Mouse (Mus musculus): ENCODE measurements at regions not wholly inside any gene's neighbourhood (a gene's known extent, or its start where the extent isn't known, plus 50 kb on each side); places are given as distances from the start of the nearest gene placed in this dataset.
A peak's percentile ranks its signal among the peaks of the same experiment; 100 is the strongest.

GRCm38 (mm10) chr2:171816685-171817419 is 226.4 kb downstream of the Cbln4 start:
- 72% methylated on average over 10 of the region's 10 CpGs for WGBS
- Histone ChIP-seq H3K9ac (ENCODE audit: low read depth, low read length) (no peak overlapping the region), H3K4me1 (ENCODE audit: control insufficient read depth, insufficient read depth, low read depth, low read length) (no peaks in the 10 kb centered on the region; the same call in none of the 2 replicates), H3K27ac (ENCODE audit: low read depth, low read length) (no peak overlapping the region; the same call in 1 of the 2 replicates), H3K36me3 (ENCODE audit: control insufficient read depth, insufficient read depth, low read length) (no peaks in the 10 kb centered on the region), H3K4me3 (ENCODE audit: low read length) (no peak overlapping the region), H3K9me3 (ENCODE audit: control insufficient read depth, low read length) (no peaks in the 10 kb centered on the region), H3K4me2 (ENCODE audit: low read length) (no peak overlapping the region), H3K27me3 (replicated peaks; ENCODE audit: control insufficient read depth, insufficient read depth, low read length) (no peaks in the 10 kb centered on the region)
- ATAC-seq, result peak; percentile 78

GRCm38 (mm10) chr2:171812701-171813100 is 230.6 kb downstream of the Cbln4 start:
- no peak overlapping the region for H3K27ac ChIP-seq (ENCODE audit: low read depth, low read length)

GRCm38 (mm10) chr2:171805376-171805775 is 237.9 kb downstream of the Cbln4 start:
- Histone ChIP-seq H3K4me3 (ENCODE audit: low read length) (no peak overlapping the region), H3K4me1 (ENCODE audit: control insufficient read depth, insufficient read depth, low read depth, low read length) (no peaks in the 10 kb centered on the region), H3K27ac (ENCODE audit: low read depth, low read length) (no peak overlapping the region), H3K9me3 (ENCODE audit: control insufficient read depth, low read length) (no peaks in the 10 kb centered on the region), H3K27me3 (replicated peaks; ENCODE audit: control insufficient read depth, insufficient read depth, low read length) (no peaks in the 10 kb centered on the region), H3K4me2 (ENCODE audit: low read length) (no peak overlapping the region), H3K9ac (ENCODE audit: low read depth, low read length) (no peak overlapping the region), H3K36me3 (ENCODE audit: control insufficient read depth, insufficient read depth, low read length) (no peaks in the 10 kb centered on the region)
- WGBS, result 46% methylated on average over 5 of the region's 5 CpGs
- no peak for ATAC-seq

More at GRCm38 (mm10) chr2:171812701-171813100, 230.6 kb downstream of the Cbln4 start:
- Histone ChIP-seq H3K9ac (ENCODE audit: low read depth, low read length) (no peak overlapping the region), H3K4me2 (ENCODE audit: low read length) (no peak overlapping the region), H3K4me3 (ENCODE audit: low read length) (no peak overlapping the region), H3K36me3 (ENCODE audit: control insufficient read depth, insufficient read depth, low read length) (no peaks in the 10 kb centered on the region), H3K27me3 (replicated peaks; ENCODE audit: control insufficient read depth, insufficient read depth, low read length) (no peaks in the 10 kb centered on the region), H3K4me1 (ENCODE audit: control insufficient read depth, insufficient read depth, low read depth, low read length) (no peaks in the 10 kb centered on the region; the same call in none of the 2 replicates), H3K9me3 (ENCODE audit: control insufficient read depth, low read length) (no peaks in the 10 kb centered on the region)
- 65% methylated on average over 3 of the region's 3 CpGs for WGBS
- peak; percentile 65; the same call in 1 of the 2 replicates for ATAC-seq

GRCm38 (mm10) chr2:171800511-171801268 is 242.6 kb downstream of the Cbln4 start:
- Histone ChIP-seq H3K4me1 (ENCODE audit: control insufficient read depth, insufficient read depth, low read depth, low read length) (no peaks in the 10 kb centered on the region), H3K36me3 (ENCODE audit: control insufficient read depth, insufficient read depth, low read length) (no peaks in the 10 kb centered on the region), H3K4me2 (ENCODE audit: low read length) (no peak overlapping the region), H3K27ac (ENCODE audit: low read depth, low read length) (no peak overlapping the region), H3K9ac (ENCODE audit: low read depth, low read length) (no peak overlapping the region), H3K4me3 (ENCODE audit: low read length) (no peak overlapping the region), H3K9me3 (ENCODE audit: control insufficient read depth, low read length) (no peaks in the 10 kb centered on the region), H3K27me3 (replicated peaks; ENCODE audit: control insufficient read depth, insufficient read depth, low read length) (no peaks in the 10 kb centered on the region)
- WGBS, result 86% methylated on average over 10 of the region's 10 CpGs
- no peak for ATAC-seq

- H3K9ac ChIP-seq (ENCODE audit: low read depth, low read length), result no peak overlapping the region
- ATAC-seq, result no peak
- H3K27me3 ChIP-seq (replicated peaks; ENCODE audit: control insufficient read depth, insufficient read depth, low read length), result no peaks in the 10 kb centered on the region
- H3K27ac ChIP-seq (ENCODE audit: low read depth, low read length), result no peak overlapping the region
- 0 out of 2 replicates have a peak overlapping the region, but pooled peaks have one; percentile 12 for H3K4me2 ChIP-seq (ENCODE audit: low read length)
- 40% methylated on average over 9 of the region's 9 CpGs for WGBS
- no peaks in the 10 kb centered on the region for H3K4me1 ChIP-seq (ENCODE audit: control insufficient read depth, insufficient read depth, low read depth, low read length)
- no peak overlapping the region for H3K4me3 ChIP-seq (ENCODE audit: low read length)
- H3K36me3 ChIP-seq (ENCODE audit: control insufficient read depth, insufficient read depth, low read length), result no peaks in the 10 kb centered on the region
- H3K9me3 ChIP-seq (ENCODE audit: control insufficient read depth, low read length), result no peaks in the 10 kb centered on the region
Measured at GRCm38 (mm10) chr2:171799351-171799750, 243.9 kb downstream of the Cbln4 start.

- no peaks in the 10 kb centered on the region for H3K36me3 ChIP-seq (ENCODE audit: control insufficient read depth, insufficient read depth, low read length)
- no peak overlapping the region for H3K4me2 ChIP-seq (ENCODE audit: low read length)
- no peak for ATAC-seq
- no peak overlapping the region for H3K4me3 ChIP-seq (ENCODE audit: low read length)
- H3K4me1 ChIP-seq (ENCODE audit: control insufficient read depth, insufficient read depth, low read depth, low read length), result no peaks in the 10 kb centered on the region
- no peak overlapping the region for H3K9ac ChIP-seq (ENCODE audit: low read depth, low read length)
- no peaks in the 10 kb centered on the region for H3K9me3 ChIP-seq (ENCODE audit: control insufficient read depth, low read length)
- H3K27ac ChIP-seq (ENCODE audit: low read depth, low read length), result no peak overlapping the region
- H3K27me3 ChIP-seq (replicated peaks; ENCODE audit: control insufficient read depth, insufficient read depth, low read length), result no peaks in the 10 kb centered on the region
- WGBS, result 82% methylated on average over 9 of the region's 9 CpGs
Measured at GRCm38 (mm10) chr2:171790686-171791085, 252.6 kb downstream of the Cbln4 start.

GRCm38 (mm10) chr2:171766193-171766930 is 276.9 kb downstream of the Cbln4 start:
- Histone ChIP-seq H3K4me3 (ENCODE audit: low read length) (no peak overlapping the region), H3K27me3 (replicated peaks; ENCODE audit: control insufficient read depth, insufficient read depth, low read length) (no peaks in the 10 kb centered on the region), H3K9me3 (ENCODE audit: control insufficient read depth, low read length) (no peaks in the 10 kb centered on the region), H3K4me1 (ENCODE audit: control insufficient read depth, insufficient read depth, low read depth, low read length) (no peaks in the 10 kb centered on the region), H3K9ac (ENCODE audit: low read depth, low read length) (no peak overlapping the region), H3K4me2 (ENCODE audit: low read length) (no peak overlapping the region), H3K36me3 (ENCODE audit: control insufficient read depth, insufficient read depth, low read length) (no peaks in the 10 kb centered on the region), H3K27ac (ENCODE audit: low read depth, low read length) (no peak overlapping the region)
- 71% methylated on average over 7 of the region's 7 CpGs for whole genome bisulfite sequencing
- ATAC-seq, result no peak

- Histone ChIP-seq H3K36me3 (ENCODE audit: control insufficient read depth, insufficient read depth, low read length) (no peaks in the 10 kb centered on the region), H3K27ac (ENCODE audit: low read depth, low read length) (no peak overlapping the region), H3K4me3 (ENCODE audit: low read length) (no peak overlapping the region), H3K9me3 (ENCODE audit: control insufficient read depth, low read length) (no peaks in the 10 kb centered on the region), H3K27me3 (replicated peaks; ENCODE audit: control insufficient read depth, insufficient read depth, low read length) (no peaks in the 10 kb centered on the region), H3K9ac (ENCODE audit: low read depth, low read length) (no peak overlapping the region), H3K4me1 (ENCODE audit: control insufficient read depth, insufficient read depth, low read depth, low read length) (no peaks in the 10 kb centered on the region), H3K4me2 (ENCODE audit: low read length) (no peak overlapping the region)
- WGBS, result 90% methylated on average over 4 of the region's 4 CpGs
- no peak for ATAC-seq
Measured at GRCm38 (mm10) chr2:171765071-171765470, 278.2 kb downstream of the Cbln4 start.

- H3K27me3 ChIP-seq (replicated peaks; ENCODE audit: control insufficient read depth, insufficient read depth, low read length), result no peaks in the 10 kb centered on the region
- ATAC-seq, result no peak
- H3K36me3 ChIP-seq (ENCODE audit: control insufficient read depth, insufficient read depth, low read length), result no peaks in the 10 kb centered on the region
- no peak overlapping the region for H3K4me3 ChIP-seq (ENCODE audit: low read length)
- WGBS, result 68% methylated on average over 9 of the region's 9 CpGs
- H3K9me3 ChIP-seq (ENCODE audit: control insufficient read depth, low read length), result no peaks in the 10 kb centered on the region
- no peak overlapping the region; the same call in 1 of the 2 replicates for H3K4me2 ChIP-seq (ENCODE audit: low read length)
- H3K4me1 ChIP-seq (ENCODE audit: control insufficient read depth, insufficient read depth, low read depth, low read length), result no peaks in the 10 kb centered on the region
- no peak overlapping the region for H3K27ac ChIP-seq (ENCODE audit: low read depth, low read length)
- no peak overlapping the region for H3K9ac ChIP-seq (ENCODE audit: low read depth, low read length)
Measured at GRCm38 (mm10) chr2:171753502-171753901, 289.8 kb downstream of the Cbln4 start.
